Mouse (Mus musculus): Measurements from ENCODE around the gene Gm17728. TPM values are rescaled to one million over a fixed set of nuclear protein-coding genes. Genes with fewer than 3 reads are reported as not detected.

Gm17728 gene
- polyA plus RNA-seq, 1 experiment from 2014 or later, result not detected

- Histone ChIP-seq H3K9me3 (ENCODE audit: control insufficient read depth, low read length) (no peaks in the 10 kb centered on the region), H3K4me3 (ENCODE audit: low read length) (no peak overlapping the region), H3K9ac (ENCODE audit: low read length) (no peak overlapping the region), H3K27me3 (ENCODE audit: control insufficient read depth, insufficient read depth, low read depth, low read length) (no peaks in the 10 kb centered on the region), H3K27ac (ENCODE audit: low read length) (no peak overlapping the region), H3K36me3 (ENCODE audit: control insufficient read depth, insufficient read depth, low read length) (no peaks in the 10 kb centered on the region), H3K4me2 (ENCODE audit: low read depth, low read length) (no peak overlapping the region), H3K4me1 (replicated peaks; ENCODE audit: control insufficient read depth, insufficient read depth, low read length) (no peaks in the 10 kb centered on the region)
- no peak for ATAC-seq (ENCODE audit: low read depth)
- WGBS, result 72% methylated on average over 2 of the region's 2 CpGs
These were observed 39.0 kb downstream of the Gm17728 start for GRCm38 (mm10) chr17:9460904-9461303.

Other genes starting within 250 kb of the Gm17728 start
- gene Pabpc6, start 247.7 kb downstream of the Gm17728 start, polyA plus RNA-seq (2015; fragmentation: Nextera tagmentation; extraction: Ambion mirVana), result not detected in 2 replicates